Mouse (Mus musculus): ENCODE measurements around the gene Lin7b.

DNA sequence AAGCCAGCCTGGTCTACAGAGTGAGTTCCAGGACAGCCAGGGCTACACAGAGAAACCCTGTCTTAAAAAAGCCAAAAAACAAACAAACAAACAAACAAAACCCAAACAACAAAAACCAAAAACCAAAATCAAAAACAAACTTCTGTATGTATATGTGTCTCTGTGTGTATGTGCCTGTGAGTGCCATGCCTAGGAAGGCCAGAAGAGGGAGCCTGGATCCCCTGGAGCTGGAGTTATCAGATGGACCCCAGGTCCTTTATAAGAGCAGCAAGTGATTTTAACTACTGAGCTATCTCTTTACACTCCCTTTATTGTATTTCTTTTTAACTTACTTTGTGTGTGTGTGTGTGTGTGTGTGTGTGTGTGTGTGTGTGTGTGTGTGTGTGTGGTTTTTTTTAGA, 44.6 kb downstream of the Lin7b start:
- TF ChIP-seq POLR2A (IDR thresholded peaks at IDR 0.05; ENCODE audit: insufficient read depth, low read depth, low read length) (no peak), CTCF (IDR thresholded peaks at IDR 0.05; ENCODE audit: insufficient read depth, low read depth, low read length) (no peak)

Measured in olfactory bulb, adult 2 months (tissue).